Mouse (Mus musculus) ES-E14 (cell line): Measurements from ENCODE around the gene Clstn2.

Source experiments
- CHD2 ChIP-seq: IDR thresholded peaks from 2 replicates; pipeline ENCODE4 v1.6.1; 2014; ENCODE audit warnings: mild to moderate bottlenecking, low read depth, low read length, inconsistent platforms
- HCFC1 ChIP-seq: IDR thresholded peaks from 2 replicates; pipeline ENCODE4 v1.6.1; 2012; ENCODE audit warnings: low read length, inconsistent platforms, borderline replicate concordance; ENCODE audit not compliant: insufficient read depth
- MAFK ChIP-seq: IDR thresholded peaks from 2 replicates; pipeline ENCODE4 v1.6.1; 2014; ENCODE audit warnings: mild to moderate bottlenecking, low read depth, low read length, inconsistent platforms; ENCODE audit not compliant: insufficient read depth
- ZC3H11A ChIP-seq: IDR thresholded peaks from 2 replicates; pipeline ENCODE4 v1.6.1; 2012; ENCODE audit warnings: low read depth, mild to moderate bottlenecking, inconsistent platforms, low read length, borderline replicate concordance
- ZNF384 ChIP-seq: IDR thresholded peaks from 2 replicates; pipeline ENCODE4 v1.6.1; 2012; ENCODE audit warnings: low read depth, low read length, inconsistent platforms

DNA sequence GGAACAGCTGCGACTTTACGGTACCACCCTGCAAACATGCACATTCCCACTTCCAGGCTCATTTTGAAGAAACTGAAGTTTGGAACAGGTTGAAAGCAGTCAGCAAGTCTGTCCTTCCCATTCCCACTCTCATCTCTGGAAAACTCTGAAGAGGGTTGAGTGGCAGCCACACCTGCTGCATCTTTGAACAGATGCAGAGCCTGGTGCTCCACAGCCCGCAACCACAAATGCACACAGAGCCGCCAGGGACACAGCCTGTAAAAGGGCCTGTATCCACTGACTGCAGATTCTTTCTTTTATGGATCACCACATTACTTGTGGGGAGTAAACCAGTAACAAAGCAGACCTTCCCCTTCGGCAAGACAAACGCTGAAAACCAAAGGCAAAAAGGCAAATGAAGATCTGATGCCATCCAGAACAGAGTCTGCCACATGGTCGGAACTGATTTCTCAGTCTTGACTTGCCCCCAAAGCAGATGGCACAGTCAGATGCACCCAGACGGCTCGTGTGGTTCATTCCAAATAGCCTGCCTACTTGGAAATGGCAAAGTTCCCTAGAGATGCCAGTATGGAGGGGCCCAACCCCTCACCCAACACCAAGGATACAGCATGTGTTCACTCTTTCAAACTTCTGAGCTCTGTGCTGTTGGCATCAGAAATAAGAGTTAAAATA is 394.2 kb downstream of the Clstn2 start:
- TF ChIP-seq MAFK (no peak), CHD2 (no peak), ZC3H11A (no peak), HCFC1 (no peak), ZNF384 (no peak)
